Mouse (Mus musculus): Measurements from ENCODE around the gene Acp4.
"Not testable (repeated sequence)": the region's sequence is repeated elsewhere in the genome, so short reads cannot be mapped to it uniquely, and the experiment has no call there.

The Acp4 gene

DNA sequence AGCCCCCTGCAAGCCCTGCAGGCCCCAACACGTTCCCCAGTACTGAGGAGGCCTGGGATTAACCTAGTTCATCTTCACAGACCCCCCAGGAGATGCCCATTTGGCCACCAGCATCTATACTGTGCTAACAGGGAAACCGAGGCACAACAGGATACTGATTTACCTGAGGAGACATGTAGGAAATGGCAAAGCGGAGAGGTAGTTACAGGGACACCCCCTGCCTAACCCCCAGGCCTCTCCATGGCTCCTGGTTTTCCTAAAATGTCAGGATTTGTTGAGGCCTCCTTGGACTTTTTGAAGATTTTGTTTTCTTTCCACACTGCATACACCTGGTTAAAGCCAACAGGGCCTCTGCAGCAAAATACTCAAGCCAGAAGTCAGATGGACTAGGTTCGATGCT lies at the start of gene Acp4:
Gene Acp4, minus strand, starts transcription at position 101 of the 400 bp plus-strand sequence.
- CTCF ChIA-PET, result no interaction called here
- POLR2A ChIA-PET, result interaction anchor here in 2 of 4 experiments (0.6 to 10.4 kb wide), 4 partner anchors 11 to 1491 kb away, joined by 3 to 67 read pairs (median 3); partner anchors contain the start of genes 1700028J19Rik (in 1 of the 2) and 2410002F23Rik (in 1 of the 2)

GRCm38 (mm10) chr7:44306516-44307240 lies 49.5 kb upstream of the Acp4 start, which contains the start of gene Clec11a:
Gene Clec11a (minus strand): TSS chr7:44306902.
- ChIA-PET POLR2A (interaction anchor here in 2 of 4 experiments (0.6 to 1.7 kb wide), 5 partner anchors 10 to 61 kb away, joined by 3 to 6 read pairs (median 3); partner anchors contain the start of genes 1700028J19Rik (in 1 of the 2) and 2410002F23Rik (in 1 of the 2)), CTCF (no interaction called here)

DNA sequence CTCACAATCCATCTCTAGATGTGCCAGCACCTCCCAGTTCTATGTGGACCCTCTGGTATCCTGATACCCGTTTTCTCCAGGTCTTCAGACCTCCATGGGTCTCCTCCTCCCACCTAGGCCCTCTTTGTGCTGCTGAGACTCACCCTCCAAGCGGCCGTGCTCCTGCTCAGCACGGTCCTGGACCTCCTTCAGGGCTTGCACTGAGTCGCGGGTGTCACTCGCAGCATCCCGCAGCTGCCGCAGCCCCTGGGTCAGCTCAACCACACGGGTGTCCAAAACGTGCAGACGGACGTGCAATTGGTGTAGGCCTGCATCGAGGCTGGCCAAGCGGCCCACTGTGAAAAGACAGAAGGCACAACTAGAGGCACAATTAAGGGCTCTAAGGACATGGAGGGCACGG lies 48.5 kb upstream of the Acp4 start:
- POLR2A ChIA-PET, result interaction anchor here (0.7 to 2.6 kb wide), 70 partner anchors 10 to 840 kb away, joined by 3 to 46 read pairs (median 6); partner anchors contain the start of genes 1700028J19Rik (in 3 of the 4), 2410002F23Rik (in 3 of the 4), Josd2 (in 2 of the 4) and Nup62 (in 2 of the 4)
- CTCF ChIA-PET, result interaction anchor here in 2 of 4 experiments (0.6 to 1.8 kb wide), 17 partner anchors 13 to 397 kb away, joined by 3 to 15 read pairs (median 5); partner anchors contain the start of gene Kcnc3 (in 1 of the 2)

GRCm38 (mm10) chr7:44304775-44305641 lies 47.8 kb upstream of the Acp4 start:
- CTCF ChIA-PET, result interaction anchor here (0.6 to 1.8 kb wide), 32 partner anchors 13 to 839 kb away, joined by 3 to 19 read pairs (median 4); partner anchors contain the start of gene Kcnc3 (in 1 of the 4)
- POLR2A ChIA-PET, result interaction anchor here (0.5 to 2.6 kb wide), 134 partner anchors 8 to 1038 kb away, joined by 3 to 46 read pairs (median 4); partner anchors contain the start of genes 1700028J19Rik (in 4 of the 4), 2410002F23Rik (in 4 of the 4), Emc10 (in 2 of the 4) and Fam71e1 (in 2 of the 4)

- ChIA-PET CTCF (interaction anchor here (0.6 to 1.8 kb wide), 23 partner anchors 13 to 399 kb away, joined by 3 to 15 read pairs (median 5); partner anchors contain the start of gene Kcnc3 (in 1 of the 4)), POLR2A (interaction anchor here (0.5 to 2.6 kb wide), 110 partner anchors 8 to 1037 kb away, joined by 3 to 46 read pairs (median 5); partner anchors contain the start of genes 1700028J19Rik (in 4 of the 4), 2410002F23Rik (in 4 of the 4), Emc10 (in 2 of the 4) and Fam71e1 (in 2 of the 4))
These were observed 47.2 kb upstream of the Acp4 start for GRCm38 (mm10) chr7:44304463-44304774.

DNA sequence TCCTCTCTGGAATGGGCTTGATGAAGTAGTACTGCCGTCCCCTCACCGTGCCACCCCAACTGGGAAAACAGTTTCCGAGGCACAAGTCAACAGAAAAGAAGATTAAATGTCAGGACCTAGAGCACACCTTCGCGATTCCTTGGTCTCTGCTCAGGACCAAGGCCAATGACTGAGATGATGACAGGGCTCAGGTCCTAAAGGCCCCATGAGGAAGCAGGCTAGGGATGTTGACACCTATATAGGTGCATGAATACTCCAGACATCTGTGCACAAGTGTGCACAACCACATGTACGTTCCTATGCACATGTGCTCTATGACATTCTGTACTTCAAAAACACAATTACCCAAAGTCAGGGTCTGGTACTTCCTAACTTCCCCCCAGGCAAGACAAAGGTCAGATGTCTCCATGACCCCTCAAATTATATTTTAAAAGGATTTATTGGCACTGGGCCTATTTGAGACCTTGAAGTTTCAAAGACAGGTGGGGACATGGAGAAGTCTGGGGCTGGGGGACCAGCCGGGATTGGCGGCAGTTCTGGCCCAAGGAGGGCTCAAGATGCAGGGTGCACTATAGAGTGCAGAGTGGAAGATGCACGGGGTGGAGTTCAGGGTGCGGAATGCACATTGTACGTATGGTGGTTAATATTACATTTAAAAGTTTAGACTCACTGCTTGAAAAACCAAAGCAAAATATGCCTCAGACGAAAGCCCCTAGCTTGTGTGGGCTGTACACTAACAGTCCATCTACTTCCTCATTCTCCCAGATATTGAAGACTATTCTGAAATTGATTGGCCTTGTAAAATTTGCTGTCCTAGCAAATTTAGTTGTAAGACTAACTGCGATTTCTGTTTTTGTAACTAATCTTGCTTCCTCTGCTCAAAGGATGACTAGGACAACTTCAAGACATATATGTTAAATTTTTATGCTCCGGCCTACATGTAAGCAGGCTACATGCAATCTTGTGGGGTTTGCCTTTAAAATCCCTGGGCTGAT lies 46.5 kb upstream of the Acp4 start:
- POLR2A ChIA-PET, result interaction anchor here (0.9 to 2.6 kb wide), 29 partner anchors 8 to 631 kb away, joined by 3 to 36 read pairs (median 6); partner anchors contain the start of genes 1700028J19Rik (in 1 of the 4), 2410002F23Rik (in 1 of the 4), Izumo2 (in 1 of the 4) and Syt3 (in 1 of the 4)
- CTCF ChIA-PET, result interaction anchor here in 2 of 4 experiments (1.1 to 1.7 kb wide), 3 partner anchors 27 to 48 kb away, joined by 4 to 11 read pairs (median 11); no protein-coding TSS in a partner anchor

DNA sequence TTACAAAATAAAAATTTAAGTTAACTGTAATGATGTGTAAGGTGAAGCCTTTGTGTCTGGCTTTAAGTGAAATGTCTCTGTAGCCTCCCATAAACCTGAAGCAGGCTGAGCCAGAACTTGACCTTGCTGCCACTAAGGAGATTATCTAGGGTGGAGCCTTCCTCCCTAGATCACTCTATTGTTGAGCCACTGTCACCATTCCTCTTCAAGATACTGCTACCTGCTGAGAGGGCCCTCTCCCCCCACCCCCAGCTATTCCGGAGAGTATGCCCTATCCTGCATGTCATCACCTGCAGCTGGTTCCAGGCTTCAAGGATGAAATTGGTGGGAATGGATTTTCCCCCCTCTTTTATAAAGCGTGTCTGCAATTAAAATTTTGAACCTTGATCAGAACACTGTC lies 40.3 kb upstream of the Acp4 start:
- POLR2A ChIA-PET, result not testable (repeated sequence)
- CTCF ChIA-PET, result interaction anchor here in 1 of 4 experiments (0.6 kb wide), 2 partner anchors 35 to 165 kb away, joined by 3 to 5 read pairs; no protein-coding TSS in a partner anchor

GRCm38 (mm10) chr7:44291418-44291817 lies 34.2 kb upstream of the Acp4 start:
- CTCF ChIA-PET, result interaction anchor here in 1 of 4 experiments (0.6 kb wide), 1 partner anchor 621 kb away, joined by 5 read pairs; no protein-coding TSS in a partner anchor
- POLR2A ChIA-PET, result interaction anchor here (0.6 to 3.7 kb wide), 19 partner anchors 10 to 557 kb away, joined by 3 to 36 read pairs (median 5); no protein-coding TSS in a partner anchor

DNA sequence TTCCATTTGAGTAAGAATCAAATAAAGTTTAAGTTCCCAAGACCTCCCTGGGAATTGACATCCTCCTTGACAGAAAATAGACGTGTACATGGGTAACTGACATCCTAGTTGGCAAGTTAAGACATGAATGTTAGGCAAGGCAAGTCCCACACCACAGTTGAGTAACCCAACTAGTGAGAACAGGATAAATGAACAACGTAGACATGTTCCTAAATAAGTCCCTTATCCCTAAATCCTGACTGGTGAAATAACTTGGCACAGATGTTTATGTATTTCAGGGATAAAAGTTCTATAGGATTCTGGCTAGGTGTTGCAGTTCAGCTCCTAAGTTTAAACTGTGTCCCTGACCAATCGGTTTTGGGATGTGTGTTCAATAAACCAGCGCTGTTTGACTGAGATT lies 33.8 kb upstream of the Acp4 start:
- ChIA-PET POLR2A (interaction anchor here (1.0 to 3.7 kb wide), 15 partner anchors 10 to 194 kb away, joined by 3 to 36 read pairs (median 6); no protein-coding TSS in a partner anchor), CTCF (interaction anchor here in 2 of 4 experiments (0.6 kb wide), 3 partner anchors 430 to 621 kb away, joined by 4 to 5 read pairs (median 5); partner anchors contain the start of gene Klk10 (in 1 of the 2))

GRCm38 (mm10) chr7:44287760-44288159 lies 30.6 kb upstream of the Acp4 start:
- ChIA-PET POLR2A (interaction anchor here (0.7 to 2.7 kb wide), 8 partner anchors 11 to 792 kb away, joined by 3 to 11 read pairs (median 5); partner anchors contain the start of genes 1700028J19Rik (in 1 of the 4) and 2410002F23Rik (in 1 of the 4)), CTCF (interaction anchor here in 1 of 4 experiments (0.6 to 1.0 kb wide), 2 partner anchors 11 to 30 kb away, joined by 3 to 4 read pairs; no protein-coding TSS in a partner anchor)

- ChIA-PET CTCF (interaction anchor here in 2 of 4 experiments (0.6 to 1.6 kb wide), 3 partner anchors 16 to 36 kb away, joined by 3 to 14 read pairs (median 4); no protein-coding TSS in a partner anchor), POLR2A (interaction anchor here in 2 of 4 experiments (0.5 to 2.6 kb wide), 5 partner anchors 23 to 1598 kb away, joined by 3 to 13 read pairs (median 3); no protein-coding TSS in a partner anchor)
These were observed 24.4 kb upstream of the Acp4 start for GRCm38 (mm10) chr7:44281586-44281985.

GRCm38 (mm10) chr7:44280959-44281358 lies 23.8 kb upstream of the Acp4 start:
- CTCF ChIA-PET, result interaction anchor here in 2 of 4 experiments (0.6 to 1.8 kb wide), 4 partner anchors 15 to 367 kb away, joined by 3 to 14 read pairs (median 4); no protein-coding TSS in a partner anchor

GRCm38 (mm10) chr7:44277250-44277622 lies 20.1 kb upstream of the Acp4 start:
- ChIA-PET POLR2A (interaction anchor here (0.6 to 3.1 kb wide), 43 partner anchors 8 to 471 kb away, joined by 3 to 46 read pairs (median 6); partner anchors contain the start of genes 1700028J19Rik (in 3 of the 4), 2410002F23Rik (in 3 of the 4), Fam71e1 (in 2 of the 4) and Emc10 (in 1 of the 4)), CTCF (interaction anchor here (0.5 to 3.0 kb wide), 25 partner anchors 11 to 244 kb away, joined by 3 to 23 read pairs (median 4); partner anchors contain the start of genes 1700028J19Rik (in 1 of the 4) and 2410002F23Rik (in 1 of the 4))

More at GRCm38 (mm10) chr7:44280959-44281358, 23.8 kb upstream of the Acp4 start:
- POLR2A ChIA-PET, result interaction anchor here in 2 of 4 experiments (0.9 to 2.6 kb wide), 4 partner anchors 24 to 79 kb away, joined by 3 to 13 read pairs (median 4); no protein-coding TSS in a partner anchor

DNA sequence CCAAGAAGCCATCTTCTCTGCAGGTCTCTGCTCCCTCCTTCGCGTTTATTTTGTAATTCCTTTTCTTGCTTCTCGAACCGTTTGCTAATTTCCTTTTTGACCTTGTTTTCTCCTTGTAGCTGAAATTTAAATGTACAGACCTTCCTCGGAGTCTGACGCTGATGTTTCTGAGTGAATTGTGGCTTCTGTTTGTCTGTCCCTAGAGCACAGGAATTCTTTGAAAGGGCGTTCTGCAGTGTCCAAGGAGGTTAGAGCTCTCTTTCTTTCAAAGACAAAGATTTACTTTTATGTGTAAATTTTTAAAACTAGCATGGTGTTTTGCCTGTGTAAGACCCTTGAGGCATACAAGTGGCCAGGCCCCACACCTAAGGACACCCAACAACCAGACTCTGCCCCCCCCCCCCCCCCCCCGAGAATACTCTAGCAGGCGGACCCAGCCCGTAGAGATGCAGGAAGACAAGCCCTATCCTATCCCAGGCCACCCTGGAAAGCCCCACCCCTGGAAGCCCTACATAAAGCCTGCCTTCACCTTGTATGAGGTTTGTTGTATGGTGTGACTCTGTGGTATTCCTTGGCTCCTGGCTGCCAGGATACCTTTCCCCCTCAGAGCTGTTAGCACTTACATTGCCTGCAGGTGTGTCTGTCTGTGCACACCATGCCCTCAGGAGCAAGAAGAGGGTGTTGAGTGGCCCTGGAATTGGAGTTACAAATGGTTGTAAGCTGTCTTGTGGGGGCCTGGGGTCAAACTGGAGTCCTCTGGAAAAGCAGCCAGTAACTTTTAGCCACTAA lies 19.5 kb upstream of the Acp4 start:
- CTCF ChIA-PET, result interaction anchor here (0.5 to 3.0 kb wide), 32 partner anchors 11 to 425 kb away, joined by 3 to 23 read pairs (median 4); partner anchors contain the start of genes 1700028J19Rik (in 1 of the 4) and 2410002F23Rik (in 1 of the 4)
- POLR2A ChIA-PET, result interaction anchor here (0.6 to 3.1 kb wide), 66 partner anchors 8 to 1621 kb away, joined by 3 to 46 read pairs (median 5); partner anchors contain the start of genes 1700028J19Rik (in 3 of the 4), 2410002F23Rik (in 3 of the 4), Fam71e1 (in 2 of the 4) and Emc10 (in 1 of the 4)

Measured in embryonic stem cell, embryonic (primary cell).